Mouse (Mus musculus): ENCODE measurements at regions not wholly inside any gene's neighbourhood (a gene's known extent, or its start where the extent isn't known, plus 50 kb on each side); places are given as distances from the start of the nearest gene placed in this dataset.
A peak's percentile ranks its signal among the peaks of the same experiment; 100 is the strongest.
"Not testable (repeated sequence)": the region's sequence is repeated elsewhere in the genome, so short reads cannot be mapped to it uniquely, and the experiment has no call there.

- H3K4me2 ChIP-seq (ENCODE audit: low read depth, low read length, severe bottlenecking): no peak overlapping the region
- no peak for DNase-seq (ENCODE audit: low spot score)
- H3K4me3 ChIP-seq (ENCODE audit: low read depth, low read length): no peak overlapping the region
- no peak overlapping the region for H3K27ac ChIP-seq (ENCODE audit: low read depth, low read length)
- no peaks in the 10 kb centered on the region for H3K36me3 ChIP-seq (ENCODE audit: control insufficient read depth, insufficient read depth, low read length)
- no peak for ATAC-seq (replicated peaks; ENCODE audit: low FRiP score)
- WGBS: 45% methylated on average over 1 of the region's 1 CpGs
- H3K9me3 ChIP-seq (ENCODE audit: control insufficient read depth, low read length): no peaks in the 10 kb centered on the region
- H3K9ac ChIP-seq (ENCODE audit: low read length): no peak overlapping the region
- H3K27me3 ChIP-seq (ENCODE audit: control insufficient read depth, insufficient read depth, low read length): no peaks in the 10 kb centered on the region
- H3K4me1 ChIP-seq (replicated peaks; ENCODE audit: control insufficient read depth, insufficient read depth, low read length): no peaks in the 10 kb centered on the region
Observed at GRCm38 (mm10) chr1:47263611-47264010, 371.0 kb upstream of the Slc39a10 start.

GRCm38 (mm10) chr1:47261505-47262130 lies 369.0 kb upstream of the Slc39a10 start:
- Histone ChIP-seq H3K4me1 (replicated peaks; ENCODE audit: control insufficient read depth, insufficient read depth, low read length) (no peaks in the 10 kb centered on the region), H3K27me3 (ENCODE audit: control insufficient read depth, insufficient read depth, low read length) (no peaks in the 10 kb centered on the region), H3K9me3 (ENCODE audit: control insufficient read depth, low read length) (no peaks in the 10 kb centered on the region), H3K27ac (ENCODE audit: low read depth, low read length) (no peak overlapping the region), H3K9ac (ENCODE audit: low read length) (no peak overlapping the region), H3K4me2 (ENCODE audit: low read depth, low read length, severe bottlenecking) (no peak overlapping the region), H3K36me3 (ENCODE audit: control insufficient read depth, insufficient read depth, low read length) (no peaks in the 10 kb centered on the region), H3K4me3 (ENCODE audit: low read depth, low read length) (no peak overlapping the region)
- DNase-seq (ENCODE audit: low spot score) (no peak), ATAC-seq (replicated peaks; ENCODE audit: low FRiP score) (no peak)
- 86% methylated on average over 3 of the region's 3 CpGs for WGBS

- not testable (repeated sequence) for DNase-seq (ENCODE audit: low spot score); H3K4me1 ChIP-seq (replicated peaks; ENCODE audit: control insufficient read depth, insufficient read depth, low read length); H3K9me3 ChIP-seq (ENCODE audit: control insufficient read depth, low read length); H3K27me3 ChIP-seq (ENCODE audit: control insufficient read depth, insufficient read depth, low read length); H3K9ac ChIP-seq (ENCODE audit: low read length); H3K36me3 ChIP-seq (ENCODE audit: control insufficient read depth, insufficient read depth, low read length); H3K27ac ChIP-seq (ENCODE audit: low read depth, low read length); H3K4me3 ChIP-seq (ENCODE audit: low read depth, low read length); H3K4me2 ChIP-seq (ENCODE audit: low read depth, low read length, severe bottlenecking); ATAC-seq (replicated peaks; ENCODE audit: low FRiP score)
- 86% methylated on average over 10 of the region's 13 CpGs for WGBS
Observed at GRCm38 (mm10) chr1:47250706-47251105, 358.1 kb upstream of the Slc39a10 start.

- H3K9ac ChIP-seq (ENCODE audit: low read length): no peak overlapping the region
- H3K36me3 ChIP-seq (ENCODE audit: control insufficient read depth, insufficient read depth, low read length): no peaks in the 10 kb centered on the region
- DNase-seq (ENCODE audit: low spot score) (no peak), ATAC-seq (replicated peaks; ENCODE audit: low FRiP score) (no peak)
- no peak overlapping the region for H3K4me3 ChIP-seq (ENCODE audit: low read depth, low read length)
- H3K4me2 ChIP-seq (ENCODE audit: low read depth, low read length, severe bottlenecking): no peak overlapping the region
- no peaks in the 10 kb centered on the region for H3K4me1 ChIP-seq (replicated peaks; ENCODE audit: control insufficient read depth, insufficient read depth, low read length)
- no peak overlapping the region for H3K27ac ChIP-seq (ENCODE audit: low read depth, low read length)
- H3K27me3 ChIP-seq (ENCODE audit: control insufficient read depth, insufficient read depth, low read length): no peaks in the 10 kb centered on the region
- H3K9me3 ChIP-seq (ENCODE audit: control insufficient read depth, low read length): no peaks in the 10 kb centered on the region
- WGBS: 70% methylated on average over 2 of the region's 2 CpGs
Observed at GRCm38 (mm10) chr1:47217088-47217487, 324.4 kb upstream of the Slc39a10 start.

- DNase-seq (ENCODE audit: low spot score): no peak
- H3K9me3 ChIP-seq (ENCODE audit: control insufficient read depth, low read length): no peaks in the 10 kb centered on the region
- no peak overlapping the region for H3K4me3 ChIP-seq (ENCODE audit: low read depth, low read length)
- H3K4me2 ChIP-seq (ENCODE audit: low read depth, low read length, severe bottlenecking): no peak overlapping the region
- ATAC-seq (replicated peaks; ENCODE audit: low FRiP score): no peak
- H3K4me1 ChIP-seq (replicated peaks; ENCODE audit: control insufficient read depth, insufficient read depth, low read length): no peaks in the 10 kb centered on the region
- H3K9ac ChIP-seq (ENCODE audit: low read length): no peak overlapping the region
- 80% methylated on average over 2 of the region's 2 CpGs for WGBS
- H3K27ac ChIP-seq (ENCODE audit: low read depth, low read length): no peak overlapping the region
- H3K27me3 ChIP-seq (ENCODE audit: control insufficient read depth, insufficient read depth, low read length): no peaks in the 10 kb centered on the region
- no peaks in the 10 kb centered on the region for H3K36me3 ChIP-seq (ENCODE audit: control insufficient read depth, insufficient read depth, low read length)
Observed at GRCm38 (mm10) chr1:47216419-47217002, 323.9 kb upstream of the Slc39a10 start.

- no peaks in the 10 kb centered on the region for H3K9me3 ChIP-seq (ENCODE audit: control insufficient read depth, low read length)
- H3K4me1 ChIP-seq (replicated peaks; ENCODE audit: control insufficient read depth, insufficient read depth, low read length): no peaks in the 10 kb centered on the region
- H3K36me3 ChIP-seq (ENCODE audit: control insufficient read depth, insufficient read depth, low read length): no peaks in the 10 kb centered on the region
- no peak overlapping the region for H3K27ac ChIP-seq (ENCODE audit: low read depth, low read length)
- H3K4me2 ChIP-seq (ENCODE audit: low read depth, low read length, severe bottlenecking): no peak overlapping the region
- no peaks in the 10 kb centered on the region for H3K27me3 ChIP-seq (ENCODE audit: control insufficient read depth, insufficient read depth, low read length)
- ATAC-seq (replicated peaks; ENCODE audit: low FRiP score): no peak
- WGBS: 87% methylated on average over 5 of the region's 5 CpGs
- H3K9ac ChIP-seq (ENCODE audit: low read length): no peak overlapping the region
- no peak for DNase-seq (ENCODE audit: low spot score)
- H3K4me3 ChIP-seq (ENCODE audit: low read depth, low read length): no peak overlapping the region
Observed at GRCm38 (mm10) chr1:47213476-47213875, 320.8 kb upstream of the Slc39a10 start.

GRCm38 (mm10) chr1:47193001-47193400 lies 300.3 kb upstream of the Slc39a10 start:
- DNase-seq (ENCODE audit: low spot score): no peak
- Histone ChIP-seq H3K27ac (ENCODE audit: low read depth, low read length) (no peak overlapping the region), H3K4me3 (ENCODE audit: low read depth, low read length) (no peak overlapping the region), H3K27me3 (ENCODE audit: control insufficient read depth, insufficient read depth, low read length) (no peaks in the 10 kb centered on the region), H3K36me3 (ENCODE audit: control insufficient read depth, insufficient read depth, low read length) (no peaks in the 10 kb centered on the region), H3K9ac (ENCODE audit: low read length) (no peak overlapping the region), H3K4me2 (ENCODE audit: low read depth, low read length, severe bottlenecking) (no peak overlapping the region), H3K9me3 (ENCODE audit: control insufficient read depth, low read length) (no peaks in the 10 kb centered on the region), H3K4me1 (replicated peaks; ENCODE audit: control insufficient read depth, insufficient read depth, low read length) (no peaks in the 10 kb centered on the region)
- 86% methylated on average over 4 of the region's 4 CpGs for WGBS
- ATAC-seq (replicated peaks; ENCODE audit: low FRiP score): no peak

- Histone ChIP-seq H3K4me2 (ENCODE audit: low read depth, low read length, severe bottlenecking) (no peak overlapping the region), H3K27me3 (ENCODE audit: control insufficient read depth, insufficient read depth, low read length) (no peaks in the 10 kb centered on the region), H3K4me1 (replicated peaks; ENCODE audit: control insufficient read depth, insufficient read depth, low read length) (0 out of 2 replicates have a peak, but pooled peaks cover 2% of the 10 kb centered on the region), H3K36me3 (ENCODE audit: control insufficient read depth, insufficient read depth, low read length) (no peaks in the 10 kb centered on the region), H3K9ac (ENCODE audit: low read length) (no peak overlapping the region), H3K27ac (ENCODE audit: low read depth, low read length) (no peak overlapping the region), H3K9me3 (ENCODE audit: control insufficient read depth, low read length) (no peaks in the 10 kb centered on the region), H3K4me3 (ENCODE audit: low read depth, low read length) (no peak overlapping the region)
- 59% methylated on average over 3 of the region's 3 CpGs for WGBS
- DNase-seq (ENCODE audit: low spot score) (no peak), ATAC-seq (replicated peaks; ENCODE audit: low FRiP score) (peak; percentile 45)
Observed at GRCm38 (mm10) chr1:47164417-47164816, 271.8 kb upstream of the Slc39a10 start.

GRCm38 (mm10) chr1:47163808-47164410 lies 271.3 kb upstream of the Slc39a10 start:
- Histone ChIP-seq H3K36me3 (ENCODE audit: control insufficient read depth, insufficient read depth, low read length) (no peaks in the 10 kb centered on the region), H3K4me2 (ENCODE audit: low read depth, low read length, severe bottlenecking) (no peak overlapping the region), H3K9ac (ENCODE audit: low read length) (no peak overlapping the region), H3K9me3 (ENCODE audit: control insufficient read depth, low read length) (no peaks in the 10 kb centered on the region), H3K4me3 (ENCODE audit: low read depth, low read length) (no peak overlapping the region), H3K27me3 (ENCODE audit: control insufficient read depth, insufficient read depth, low read length) (no peaks in the 10 kb centered on the region), H3K4me1 (replicated peaks; ENCODE audit: control insufficient read depth, insufficient read depth, low read length) (0 out of 2 replicates have a peak, but pooled peaks cover 2% of the 10 kb centered on the region), H3K27ac (ENCODE audit: low read depth, low read length) (no peak overlapping the region)
- ATAC-seq (replicated peaks; ENCODE audit: low FRiP score): peak; percentile 88
- no peak for DNase-seq (ENCODE audit: low spot score)
- WGBS: 22% methylated on average over 1 of the region's 1 CpGs

All from forebrain, embryonic 11.5 days (tissue).